Comparison of ENCODE assay signal across 8 mouse cellular contexts in the genomic region with DNA sequence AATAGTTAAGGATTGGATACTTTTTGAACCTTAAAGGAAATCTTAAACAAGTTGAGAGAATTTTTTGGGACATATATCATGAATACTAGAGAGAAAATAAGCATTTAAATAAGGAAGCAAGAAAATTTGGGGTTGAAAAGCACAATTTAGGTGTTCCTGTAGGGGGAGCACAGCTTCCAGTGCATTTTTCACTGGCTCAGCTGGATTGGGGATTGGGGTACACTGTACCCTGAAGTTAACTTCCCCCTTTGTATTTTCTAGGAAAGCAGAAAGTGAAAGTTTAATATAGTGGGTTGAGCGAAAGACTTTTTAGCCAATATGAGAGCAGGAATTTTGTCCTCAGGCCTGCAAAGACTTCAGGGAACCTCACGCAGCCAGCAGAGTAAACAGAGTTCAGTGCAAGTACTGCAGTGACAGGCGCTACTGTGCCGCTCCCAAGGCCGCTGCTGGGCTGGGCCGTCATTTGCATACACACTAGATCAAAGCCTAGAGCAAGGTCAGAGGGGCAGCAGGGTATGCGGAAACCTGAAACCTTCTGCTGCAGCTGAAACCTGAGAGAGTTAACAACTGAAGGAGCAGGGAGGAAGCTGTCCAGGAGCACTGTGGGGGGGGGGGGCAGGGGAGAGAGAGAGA.
A peak's percentile ranks its signal among the peaks of the same experiment; 100 is the strongest.
DNase-seq lines count a peak whose midpoint lies in the region; ATAC-seq lines count a peak whose summit lies in the region.

No protein-coding gene starts in this region.

- 11% methylated on average over 7 of the region's 7 CpGs for WGBS in forebrain, embryonic 10.5 days
- 9% methylated on average over 7 of the region's 7 CpGs for WGBS in hindbrain, embryonic 16.5 days
- 5% methylated on average over 7 of the region's 7 CpGs for WGBS in liver, embryonic 12.5 days (ENCODE audit: insufficient replicate concordance)

- no peaks in the 10 kb centered on the region for H3K9me3 ChIP-seq in forebrain, embryonic 10.5 days
- no peaks in the 10 kb centered on the region for H3K9me3 ChIP-seq in hindbrain, embryonic 16.5 days (ENCODE audit: control insufficient read depth, low read length)
- no peaks in the 10 kb centered on the region for H3K9me3 ChIP-seq in liver, embryonic 12.5 days (replicated peaks)

- H3K4me3 ChIP-seq in forebrain, embryonic 10.5 days = no peak overlapping the region
- no peak overlapping the region for H3K4me3 ChIP-seq in hindbrain, embryonic 16.5 days (ENCODE audit: low read length)
- H3K4me3 ChIP-seq in liver, embryonic 12.5 days = no peak overlapping the region

- H3K27ac ChIP-seq in forebrain, embryonic 10.5 days = 0 out of 2 replicates have a peak overlapping the region, but pooled peaks have one; percentile 65
- no peak overlapping the region for H3K27ac ChIP-seq in hindbrain, embryonic 16.5 days (ENCODE audit: low read depth, low read length)
- H3K27ac ChIP-seq in liver, embryonic 12.5 days = no peak overlapping the region

- H3K4me2 ChIP-seq in hindbrain, embryonic 16.5 days (ENCODE audit: low read length) = peak overlapping the region; percentile 13; the same call in 1 of the 2 replicates
- peak overlapping the region; percentile 22 for H3K4me2 ChIP-seq in liver, embryonic 12.5 days

- no peak for ATAC-seq in hindbrain, embryonic 16.5 days
- peak; percentile 52; the same call in 1 of the 2 replicates for ATAC-seq in liver, embryonic 12.5 days
- ATAC-seq in inflammation-experienced regulatory T-cells, adult 6 months = no peak

- no peaks in the 10 kb centered on the region for H3K27me3 ChIP-seq in forebrain, embryonic 10.5 days (ENCODE audit: poor library complexity, severe bottlenecking)
- H3K27me3 ChIP-seq in hindbrain, embryonic 16.5 days (replicated peaks; ENCODE audit: control insufficient read depth, insufficient read depth, low read length) = no peaks in the 10 kb centered on the region
- no peaks in the 10 kb centered on the region for H3K27me3 ChIP-seq in liver, embryonic 12.5 days (replicated peaks)

- peaks cover 6% of the 10 kb centered on the region for H3K4me1 ChIP-seq in forebrain, embryonic 10.5 days
- no peaks in the 10 kb centered on the region for H3K4me1 ChIP-seq in hindbrain, embryonic 16.5 days (ENCODE audit: control insufficient read depth, insufficient read depth, low read depth, low read length)
- H3K4me1 ChIP-seq in liver, embryonic 12.5 days = no peaks in the 10 kb centered on the region

- DNase-seq in ovary, adult 18-20 months (ENCODE audit: low spot score) = peak; percentile 7
- DNase-seq in ovary, postnatal 10 days (ENCODE audit: low spot score) = no peak
- DNase-seq in forebrain, embryonic 10.5 days (ENCODE audit: extremely low spot score, low spot score) = peak; percentile 53
- peak; percentile 39 for DNase-seq in ovary, postnatal 36 days (ENCODE audit: low spot score)
- no peak for DNase-seq in left cerebral cortex, adult 8-10 months (ENCODE audit: low spot score in 2 of 2)

- no peaks in the 10 kb centered on the region for H3K36me3 ChIP-seq in forebrain, embryonic 10.5 days (replicated peaks)
- H3K36me3 ChIP-seq in hindbrain, embryonic 16.5 days (ENCODE audit: control insufficient read depth, insufficient read depth, low read length) = no peaks in the 10 kb centered on the region
- H3K36me3 ChIP-seq in liver, embryonic 12.5 days = no peaks in the 10 kb centered on the region

- H3K9ac ChIP-seq in hindbrain, embryonic 16.5 days (ENCODE audit: low read depth, low read length) = no peak overlapping the region
- H3K9ac ChIP-seq in liver, embryonic 12.5 days = no peak overlapping the region

Comparison
In these comparisons a context has a peak if more than half of its experiments do, and no peak if none do; other contexts are left out.
1. DNase-seq: peak in ovary, adult 18-20 months (single experiment), forebrain, embryonic 10.5 days (single experiment) and ovary, postnatal 36 days (single experiment); none in ovary, postnatal 10 days (single experiment) and left cerebral cortex, adult 8-10 months (0 of 2).